Mouse (Mus musculus): ENCODE measurements around the gene Gpr183. TPM values are rescaled to one million over a fixed set of nuclear protein-coding genes. Genes with fewer than 3 reads are reported as not detected.

Gpr183 gene
- polyA plus RNA-seq, 1 experiment from 2014 or later, result 4.1 TPM

GRCm38 (mm10) chr14:121906341-121906991 is 58.5 kb downstream of the Gpr183 start:
- no peak overlapping the region for H3K4me3 ChIP-seq (replicated peaks)
- H3K4me1 ChIP-seq, result no peaks in the 10 kb centered on the region
- no peaks in the 10 kb centered on the region for H3K9me3 ChIP-seq (replicated peaks)
- H3K9ac ChIP-seq, result no peak overlapping the region
- no peak overlapping the region for H3K27ac ChIP-seq
- WGBS, result 74% methylated on average over 8 of the region's 8 CpGs
- no peak overlapping the region for H3K4me2 ChIP-seq
- ATAC-seq (replicated peaks; ENCODE audit: low FRiP score), result no peak
- peaks cover 48% of the 10 kb centered on the region for H3K36me3 ChIP-seq
- H3K27me3 ChIP-seq, result no peaks in the 10 kb centered on the region

GRCm38 (mm10) chr14:121904754-121905153 is 60.2 kb downstream of the Gpr183 start:
- Histone ChIP-seq H3K27ac (no peak overlapping the region), H3K36me3 (peaks cover 34% of the 10 kb centered on the region), H3K9me3 (replicated peaks) (no peaks in the 10 kb centered on the region), H3K4me3 (replicated peaks) (no peak overlapping the region), H3K4me2 (no peak overlapping the region), H3K4me1 (no peaks in the 10 kb centered on the region), H3K27me3 (no peaks in the 10 kb centered on the region), H3K9ac (no peak overlapping the region)
- ATAC-seq (replicated peaks; ENCODE audit: low FRiP score), result no peak
- 37% methylated on average over 3 of the region's 3 CpGs for WGBS

GRCm38 (mm10) chr14:121903381-121903876 is 61.6 kb downstream of the Gpr183 start:
- H3K27me3 ChIP-seq, result no peaks in the 10 kb centered on the region
- H3K36me3 ChIP-seq, result peaks cover 22% of the 10 kb centered on the region
- 86% methylated on average over 7 of the region's 7 CpGs for WGBS
- H3K9me3 ChIP-seq (replicated peaks), result no peaks in the 10 kb centered on the region
- H3K4me2 ChIP-seq, result no peak overlapping the region
- H3K4me3 ChIP-seq (replicated peaks), result no peak overlapping the region
- 0 out of 2 replicates have a peak, but pooled peaks cover 6% of the 10 kb centered on the region for H3K4me1 ChIP-seq
- no peak overlapping the region for H3K9ac ChIP-seq
- no peak for ATAC-seq (replicated peaks; ENCODE audit: low FRiP score)
- H3K27ac ChIP-seq, result no peak overlapping the region

Other genes with a start within 250 kb of the Gpr183 start
- gene Dock9, start 167.4 kb downstream of the Gpr183 start, polyA plus RNA-seq (2015; fragmentation: Nextera tagmentation; extraction: Ambion mirVana), result 10.1 and 11.1 TPM in 2 replicates
- 66.7 and 68.6 TPM in 2 replicates for gene Ubac2, start 86.6 kb downstream of the Gpr183 start, polyA plus RNA-seq (2015; fragmentation: Nextera tagmentation; extraction: Ambion mirVana)
- 0.30 and 0.39 TPM in 2 replicates for gene Gpr18, start 49.4 kb downstream of the Gpr183 start, polyA plus RNA-seq (2015; fragmentation: Nextera tagmentation; extraction: Ambion mirVana)
- gene Timm8a2, start 69.5 kb upstream of the Gpr183 start, polyA plus RNA-seq (2015; fragmentation: Nextera tagmentation; extraction: Ambion mirVana), result not detected in 2 replicates
- gene Tm9sf2, start 141.8 kb upstream of the Gpr183 start, polyA plus RNA-seq (2015; fragmentation: Nextera tagmentation; extraction: Ambion mirVana), result 180 and 192 TPM in 2 replicates
- 25.4 and 27.2 TPM in 2 replicates for gene Clybl, start 216.5 kb upstream of the Gpr183 start, polyA plus RNA-seq (2015; fragmentation: Nextera tagmentation; extraction: Ambion mirVana)